Mouse (Mus musculus) forebrain, embryonic 13.5 days (tissue): ENCODE measurements at regions not wholly inside any gene's neighbourhood (a gene's known extent, or its start where the extent isn't known, plus 50 kb on each side); places are given as distances from the start of the nearest gene placed in this dataset.

ENCODE experiments used
- ATAC-seq: fragments of 200-750 bp; cut with Nextera tagmentation; 2 replicates; pipeline ENCODE4 v1.8.0; 2017
- H3K27ac ChIP-seq: fragments of 300-500 bp; sonication (generic); 2 replicates; pipeline ENCODE4 v1.5.1; 2015; ENCODE audit warnings: inconsistent platforms, mild to moderate bottlenecking, moderate library complexity
- H3K27me3 ChIP-seq: fragments of 300-500 bp; sonication (generic); 2 replicates; pipeline ENCODE4 v1.6.1; 2015; ENCODE audit warnings: mild to moderate bottlenecking, inconsistent platforms
- H3K36me3 ChIP-seq: fragments of 300-500 bp; sonication (generic); 2 replicates; pipeline ENCODE4 v1.6.1; 2015; ENCODE audit warnings: mild to moderate bottlenecking, inconsistent platforms; ENCODE audit not compliant: poor library complexity, severe bottlenecking
- H3K4me1 ChIP-seq: fragments of 300-500 bp; sonication (generic); 2 replicates; pipeline ENCODE4 v1.6.1; 2015; ENCODE audit warnings: inconsistent platforms
- H3K4me2 ChIP-seq: fragments of 300-500 bp; sonication (generic); 2 replicates; pipeline ENCODE4 v1.6.1; 2015; ENCODE audit warnings: inconsistent platforms, mild to moderate bottlenecking, moderate library complexity
- H3K4me3 ChIP-seq: fragments of 300-500 bp; sonication (generic); 2 replicates; pipeline ENCODE4 v1.5.1; 2015; ENCODE audit warnings: mild to moderate bottlenecking, inconsistent platforms
- H3K9ac ChIP-seq: fragments of 300-500 bp; sonication (generic); 2 replicates; pipeline ENCODE4 v1.6.1; 2015; ENCODE audit warnings: mild to moderate bottlenecking, inconsistent platforms
- H3K9me3 ChIP-seq: fragments of 300-500 bp; sonication (generic); replicated peaks from 2 replicates; pipeline ENCODE4 v1.6.1; 2016; ENCODE audit warnings: inconsistent platforms
- WGBS: fragments of 180-500 bp; shearing (Covaris S2); methylation state at CpG from one replicate; pipeline ENCODE4 v1.1.7; 2015; 5-methylcytosine and 5-hydroxymethylcytosine counted together

GRCm38 (mm10) chr4:99407466-99407865 is 111.8 kb downstream of the Gm12689 start:
- no peak for ATAC-seq
- 88% methylated on average over 7 of the region's 7 CpGs for WGBS
- H3K27me3 ChIP-seq: peaks cover 6% of the 10 kb centered on the region; the same call in 1 of the 2 replicates

GRCm38 (mm10) chr4:99423449-99423848 is 127.7 kb downstream of the Gm12689 start:
- no peaks in the 10 kb centered on the region for H3K9me3 ChIP-seq
- ATAC-seq: no peak

More at GRCm38 (mm10) chr4:99407466-99407865, 111.8 kb downstream of the Gm12689 start:
- Histone ChIP-seq H3K36me3 (no peaks in the 10 kb centered on the region), H3K9ac (no peak overlapping the region), H3K4me3 (no peak overlapping the region), H3K27ac (no peak overlapping the region), H3K4me1 (no peaks in the 10 kb centered on the region), H3K9me3 (no peaks in the 10 kb centered on the region), H3K4me2 (no peak overlapping the region)

GRCm38 (mm10) chr4:99445077-99445754 is 149.5 kb downstream of the Gm12689 start:
- WGBS: 61% methylated on average over 28 of the region's 28 CpGs
- Histone ChIP-seq H3K27ac (no peak overlapping the region), H3K36me3 (no peaks in the 10 kb centered on the region), H3K4me2 (peak overlapping the region; percentile 55), H3K9me3 (no peaks in the 10 kb centered on the region), H3K4me3 (peak overlapping the region; percentile 25), H3K27me3 (0 out of 2 replicates have a peak, but pooled peaks cover 4% of the 10 kb centered on the region), H3K4me1 (no peaks in the 10 kb centered on the region), H3K9ac (no peak overlapping the region)
- peak; percentile 70 for ATAC-seq

More at GRCm38 (mm10) chr4:99423449-99423848, 127.7 kb downstream of the Gm12689 start:
- no peaks in the 10 kb centered on the region for H3K4me1 ChIP-seq
- H3K4me3 ChIP-seq: no peak overlapping the region
- no peak overlapping the region for H3K4me2 ChIP-seq
- WGBS: 89% methylated on average over 1 of the region's 1 CpGs
- H3K27me3 ChIP-seq: no peaks in the 10 kb centered on the region
- no peak overlapping the region for H3K9ac ChIP-seq
- no peaks in the 10 kb centered on the region for H3K36me3 ChIP-seq
- no peak overlapping the region for H3K27ac ChIP-seq

GRCm38 (mm10) chr4:99445755-99446128 is 150.0 kb downstream of the Gm12689 start:
- Histone ChIP-seq H3K9me3 (no peaks in the 10 kb centered on the region), H3K27me3 (0 out of 2 replicates have a peak, but pooled peaks cover 4% of the 10 kb centered on the region), H3K27ac (no peak overlapping the region), H3K4me3 (peak overlapping the region; percentile 25; the same call in 1 of the 2 replicates), H3K4me1 (no peaks in the 10 kb centered on the region), H3K4me2 (peak overlapping the region; percentile 55), H3K9ac (no peak overlapping the region), H3K36me3 (no peaks in the 10 kb centered on the region)
- 71% methylated on average over 9 of the region's 9 CpGs for WGBS
- peak; percentile 58; the same call in 1 of the 2 replicates for ATAC-seq

GRCm38 (mm10) chr4:99458984-99459383 is 163.3 kb downstream of the Gm12689 start:
- H3K4me1 ChIP-seq: peaks cover 5% of the 10 kb centered on the region
- no peak overlapping the region for H3K27ac ChIP-seq
- no peaks in the 10 kb centered on the region for H3K9me3 ChIP-seq
- peaks cover 16% of the 10 kb centered on the region for H3K27me3 ChIP-seq
- 34% methylated on average over 4 of the region's 4 CpGs for WGBS
- H3K9ac ChIP-seq: no peak overlapping the region
- H3K4me3 ChIP-seq: no peak overlapping the region
- no peaks in the 10 kb centered on the region for H3K36me3 ChIP-seq
- peak overlapping the region; percentile 49 for H3K4me2 ChIP-seq
- ATAC-seq: peak; percentile 56

- H3K9me3 ChIP-seq: no peaks in the 10 kb centered on the region
- no peak overlapping the region for H3K27ac ChIP-seq
- WGBS: under 1% methylated on average over 14 of the region's 14 CpGs
- peak overlapping the region; percentile 49 for H3K4me2 ChIP-seq
- peak; percentile 98 for ATAC-seq
- H3K4me3 ChIP-seq: 0 out of 2 replicates have a peak overlapping the region, but pooled peaks have one; percentile 9
- H3K27me3 ChIP-seq: peaks cover 16% of the 10 kb centered on the region
- H3K9ac ChIP-seq: peak overlapping the region; percentile 39; the same call in 1 of the 2 replicates
- no peaks in the 10 kb centered on the region for H3K36me3 ChIP-seq
- peaks cover 5% of the 10 kb centered on the region for H3K4me1 ChIP-seq
These were observed 163.7 kb downstream of the Gm12689 start for GRCm38 (mm10) chr4:99459436-99459835.

GRCm38 (mm10) chr4:99465493-99465892 is 169.8 kb downstream of the Gm12689 start:
- 80% methylated on average over 9 of the region's 9 CpGs for WGBS
- no peak for ATAC-seq

GRCm38 (mm10) chr4:99475701-99476218 is 180.1 kb downstream of the Gm12689 start:
- Histone ChIP-seq H3K4me2 (no peak overlapping the region; the same call in 1 of the 2 replicates), H3K27me3 (peaks cover 14% of the 10 kb centered on the region), H3K36me3 (no peaks in the 10 kb centered on the region), H3K4me1 (peaks cover 12% of the 10 kb centered on the region), H3K9ac (no peak overlapping the region), H3K27ac (no peak overlapping the region), H3K4me3 (no peak overlapping the region), H3K9me3 (no peaks in the 10 kb centered on the region)
- no peak for ATAC-seq
- 9% methylated on average over 11 of the region's 11 CpGs for WGBS

More at GRCm38 (mm10) chr4:99465493-99465892, 169.8 kb downstream of the Gm12689 start:
- Histone ChIP-seq H3K4me1 (no peaks in the 10 kb centered on the region), H3K36me3 (no peaks in the 10 kb centered on the region), H3K4me3 (no peak overlapping the region), H3K27ac (no peak overlapping the region), H3K27me3 (peaks cover 5% of the 10 kb centered on the region; the same call in 1 of the 2 replicates), H3K9me3 (no peaks in the 10 kb centered on the region), H3K4me2 (no peak overlapping the region), H3K9ac (no peak overlapping the region)

GRCm38 (mm10) chr4:99484271-99484670 is 171.8 kb upstream of the Foxd3 start:
- H3K4me3 ChIP-seq: no peak overlapping the region
- 61% methylated on average over 4 of the region's 4 CpGs for WGBS
- no peak overlapping the region for H3K4me2 ChIP-seq
- no peaks in the 10 kb centered on the region for H3K4me1 ChIP-seq
- H3K9me3 ChIP-seq: no peaks in the 10 kb centered on the region
- no peak overlapping the region for H3K27ac ChIP-seq
- H3K36me3 ChIP-seq: no peaks in the 10 kb centered on the region
- H3K27me3 ChIP-seq: no peaks in the 10 kb centered on the region
- H3K9ac ChIP-seq: no peak overlapping the region
- ATAC-seq: no peak

- ATAC-seq: no peak
- Histone ChIP-seq H3K9me3 (no peaks in the 10 kb centered on the region), H3K9ac (no peak overlapping the region), H3K27ac (no peak overlapping the region), H3K4me2 (no peak overlapping the region), H3K36me3 (no peaks in the 10 kb centered on the region), H3K4me3 (no peak overlapping the region), H3K4me1 (no peaks in the 10 kb centered on the region), H3K27me3 (no peaks in the 10 kb centered on the region)
- WGBS: 73% methylated on average over 12 of the region's 12 CpGs
These were observed 164.3 kb upstream of the Foxd3 start for GRCm38 (mm10) chr4:99491536-99492514.

- H3K27me3 ChIP-seq: no peaks in the 10 kb centered on the region
These were observed 152.8 kb upstream of the Foxd3 start for GRCm38 (mm10) chr4:99503221-99503744.

More at GRCm38 (mm10) chr4:99503221-99503744, 152.8 kb upstream of the Foxd3 start:
- no peaks in the 10 kb centered on the region for H3K9me3 ChIP-seq
- H3K36me3 ChIP-seq: no peaks in the 10 kb centered on the region
- no peak overlapping the region for H3K27ac ChIP-seq
- no peaks in the 10 kb centered on the region for H3K4me1 ChIP-seq
- 54% methylated on average over 10 of the region's 10 CpGs for WGBS
- no peak overlapping the region for H3K9ac ChIP-seq
- no peak overlapping the region for H3K4me3 ChIP-seq
- H3K4me2 ChIP-seq: no peak overlapping the region
- ATAC-seq: no peak
